Mouse (Mus musculus) lung, adult 2 months (tissue): ENCODE results near the gene Gm14412.

Experiments
- CTCF ChIP-seq: fragments of 200-500 bp; IDR thresholded peaks from 2 replicates; pipeline ENCODE4 v1.5.1; 2011; ENCODE audit warnings: mild to moderate bottlenecking, low read length, control low read depth; ENCODE audit not compliant: insufficient read depth
- POLR2A ChIP-seq: fragments of 200-500 bp; IDR thresholded peaks from 2 replicates; pipeline ENCODE4 v1.6.1; 2011; ENCODE audit warnings: low read depth, mild to moderate bottlenecking, control low read depth, low read length, borderline replicate concordance; ENCODE audit errors: extremely low read depth

DNA sequence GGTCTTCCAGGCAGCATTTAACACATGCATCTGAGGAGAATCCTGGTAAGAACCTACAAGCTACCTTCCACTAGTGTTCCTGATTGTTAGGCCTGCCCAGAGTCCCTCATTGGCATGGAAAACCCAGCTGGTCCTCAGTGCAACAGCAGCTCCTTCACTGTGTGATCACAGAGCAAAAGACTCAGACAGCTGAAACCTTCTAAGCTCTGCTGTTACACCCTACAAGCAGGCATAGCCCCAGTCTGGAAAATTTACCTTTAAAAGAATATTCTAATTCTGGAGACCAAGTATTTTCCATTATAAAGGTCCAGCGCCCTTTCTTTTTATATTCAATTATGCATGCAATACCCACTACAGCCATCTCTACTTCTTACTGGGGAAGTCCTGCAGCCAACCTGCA lies 5.1 kb downstream of the Gm14412 start:
- TF ChIP-seq CTCF (no peak), POLR2A (no peak)
